Mouse (Mus musculus) megakaryocyte, embryonic 14.5 days (primary cell): ENCODE results near the gene Csmd2.

ENCODE experiments used
- FLI1 ChIP-seq: IDR thresholded peaks from 2 replicates; pipeline ENCODE4 v1.6.1; 2012; ENCODE audit warnings: low read length, inconsistent platforms, mixed read lengths
- GATA1 ChIP-seq: IDR thresholded peaks from 3 replicates; pipeline ENCODE4 v1.6.1; 2012; ENCODE audit warnings: mixed read lengths, low read length, inconsistent platforms, borderline replicate concordance

DNA sequence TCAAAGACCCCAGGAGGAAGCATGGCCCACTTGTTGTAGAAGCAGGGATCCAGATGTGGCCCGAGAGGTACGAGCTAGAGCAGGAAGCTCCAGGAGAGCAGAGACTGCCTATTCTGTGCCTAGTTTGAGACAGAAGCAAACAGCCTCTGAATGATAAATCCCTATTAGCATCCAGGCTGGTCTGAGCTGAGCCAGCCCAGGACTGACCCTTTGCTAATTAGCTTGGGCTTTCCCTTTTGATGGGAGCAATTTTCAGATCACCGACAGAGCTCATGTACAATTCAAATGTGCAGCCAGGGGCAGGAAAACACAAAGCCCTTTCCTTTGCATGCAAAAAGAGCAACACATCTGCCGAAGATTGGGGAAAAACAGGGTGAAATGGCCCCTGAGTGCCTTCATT, 54.2 kb downstream of the Csmd2 start:
- no peak for TF ChIP-seq FLI1
- TF ChIP-seq GATA1: no peak
